Mouse (Mus musculus): ENCODE measurements around the gene Ly6g6d.

DNA sequence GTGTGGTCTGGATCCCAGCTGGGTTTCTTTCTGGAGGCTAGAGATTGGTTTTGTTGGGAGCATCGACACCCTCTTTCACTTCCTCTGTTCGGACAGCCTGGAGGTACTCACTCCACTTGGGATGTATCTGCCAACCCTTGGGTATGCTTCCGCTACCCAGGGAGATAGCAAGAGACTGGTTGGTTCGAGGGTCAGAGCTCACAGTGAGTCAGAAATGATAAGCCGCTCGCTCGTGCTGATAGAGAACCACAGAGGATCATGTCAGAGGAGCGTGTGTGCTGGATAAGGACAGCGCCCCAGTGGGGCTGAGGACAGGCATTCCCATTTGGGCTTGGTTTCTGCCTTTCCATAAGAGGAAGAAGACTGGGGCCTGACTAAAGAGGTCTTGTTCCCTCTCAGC lies 1.9 kb upstream of the Ly6g6d start:
- no peak for TF ChIP-seq CTCF (IDR thresholded peaks at IDR 0.05; ENCODE audit: insufficient read depth, low read depth, low read length)
- no peak for TF ChIP-seq POLR2A (IDR thresholded peaks at IDR 0.05; ENCODE audit: insufficient read depth, low read depth, low read length)

All from olfactory bulb, adult 2 months (tissue).